Mouse (Mus musculus): ENCODE measurements around the gene Nxpe4. TPM values are rescaled to one million over a fixed set of nuclear protein-coding genes. Genes with fewer than 3 reads are reported as not detected.

The Nxpe4 gene
- polyA plus RNA-seq, 1 experiment from 2014 or later, result 7.9 TPM

- ATAC-seq (replicated peaks; ENCODE audit: low FRiP score) (no peak), DNase-seq (ENCODE audit: low spot score) (no peak)
- H3K4me1 ChIP-seq (replicated peaks; ENCODE audit: control insufficient read depth, insufficient read depth, low read length), result 0 out of 2 replicates have a peak, but pooled peaks cover 2% of the 10 kb centered on the region
- H3K27me3 ChIP-seq (ENCODE audit: control insufficient read depth, insufficient read depth, low read length), result no peaks in the 10 kb centered on the region
- H3K4me3 ChIP-seq (ENCODE audit: low read depth, low read length), result no peak overlapping the region
- WGBS, result 91% methylated on average over 7 of the region's 7 CpGs
- H3K27ac ChIP-seq (ENCODE audit: low read depth, low read length), result no peak overlapping the region
- H3K4me2 ChIP-seq (ENCODE audit: low read depth, low read length, severe bottlenecking), result no peak overlapping the region
- no peak overlapping the region for H3K9ac ChIP-seq (ENCODE audit: low read length)
- no peaks in the 10 kb centered on the region for H3K9me3 ChIP-seq (ENCODE audit: control insufficient read depth, low read length)
- no peaks in the 10 kb centered on the region for H3K36me3 ChIP-seq (ENCODE audit: control insufficient read depth, insufficient read depth, low read length)
Measured at GRCm38 (mm10) chr9:48181300-48181699, 19.5 kb downstream of the Nxpe4 start.

GRCm38 (mm10) chr9:48182718-48183414 is 21.0 kb downstream of the Nxpe4 start:
- no peak for DNase-seq (ENCODE audit: low spot score)
- Histone ChIP-seq H3K27me3 (ENCODE audit: control insufficient read depth, insufficient read depth, low read length) (no peaks in the 10 kb centered on the region), H3K36me3 (ENCODE audit: control insufficient read depth, insufficient read depth, low read length) (no peaks in the 10 kb centered on the region), H3K27ac (ENCODE audit: low read depth, low read length) (no peak overlapping the region), H3K9ac (ENCODE audit: low read length) (no peak overlapping the region), H3K9me3 (ENCODE audit: control insufficient read depth, low read length) (no peaks in the 10 kb centered on the region), H3K4me3 (ENCODE audit: low read depth, low read length) (no peak overlapping the region), H3K4me1 (replicated peaks; ENCODE audit: control insufficient read depth, insufficient read depth, low read length) (0 out of 2 replicates have a peak, but pooled peaks cover 2% of the 10 kb centered on the region), H3K4me2 (ENCODE audit: low read depth, low read length, severe bottlenecking) (no peak overlapping the region)
- 17% methylated on average over 7 of the region's 7 CpGs for WGBS
- ATAC-seq (replicated peaks; ENCODE audit: low FRiP score), result no peak

- Histone ChIP-seq H3K9ac (ENCODE audit: low read length) (no peak overlapping the region), H3K27me3 (ENCODE audit: control insufficient read depth, insufficient read depth, low read length) (no peaks in the 10 kb centered on the region), H3K27ac (ENCODE audit: low read depth, low read length) (no peak overlapping the region), H3K4me1 (replicated peaks; ENCODE audit: control insufficient read depth, insufficient read depth, low read length) (0 out of 2 replicates have a peak, but pooled peaks cover 2% of the 10 kb centered on the region), H3K4me3 (ENCODE audit: low read depth, low read length) (no peak overlapping the region), H3K4me2 (ENCODE audit: low read depth, low read length, severe bottlenecking) (no peak overlapping the region), H3K36me3 (ENCODE audit: control insufficient read depth, insufficient read depth, low read length) (no peaks in the 10 kb centered on the region), H3K9me3 (ENCODE audit: control insufficient read depth, low read length) (no peaks in the 10 kb centered on the region)
- no peak for DNase-seq (ENCODE audit: low spot score)
- WGBS, result 81% methylated on average over 7 of the region's 7 CpGs
- ATAC-seq (replicated peaks; ENCODE audit: low FRiP score), result no peak
Measured at GRCm38 (mm10) chr9:48184319-48184718, 22.5 kb downstream of the Nxpe4 start.

GRCm38 (mm10) chr9:48188854-48189253 is 27.0 kb downstream of the Nxpe4 start:
- DNase-seq (ENCODE audit: low spot score), result no peak
- Histone ChIP-seq H3K36me3 (ENCODE audit: control insufficient read depth, insufficient read depth, low read length) (no peaks in the 10 kb centered on the region), H3K9me3 (ENCODE audit: control insufficient read depth, low read length) (no peaks in the 10 kb centered on the region), H3K27me3 (ENCODE audit: control insufficient read depth, insufficient read depth, low read length) (no peaks in the 10 kb centered on the region), H3K4me1 (replicated peaks; ENCODE audit: control insufficient read depth, insufficient read depth, low read length) (no peaks in the 10 kb centered on the region), H3K27ac (ENCODE audit: low read depth, low read length) (no peak overlapping the region), H3K9ac (ENCODE audit: low read length) (no peak overlapping the region), H3K4me2 (ENCODE audit: low read depth, low read length, severe bottlenecking) (no peak overlapping the region), H3K4me3 (ENCODE audit: low read depth, low read length) (no peak overlapping the region)
- no peak for ATAC-seq (replicated peaks; ENCODE audit: low FRiP score)
- WGBS, result 85% methylated on average over 6 of the region's 6 CpGs

GRCm38 (mm10) chr9:48197458-48197884 is 35.6 kb downstream of the Nxpe4 start:
- ATAC-seq (replicated peaks; ENCODE audit: low FRiP score), result no peak
- DNase-seq (ENCODE audit: low spot score), result no peak

GRCm38 (mm10) chr9:48210970-48211369 is 49.1 kb downstream of the Nxpe4 start:
- no peaks in the 10 kb centered on the region for H3K36me3 ChIP-seq (ENCODE audit: control insufficient read depth, insufficient read depth, low read length)
- H3K9ac ChIP-seq (ENCODE audit: low read length), result no peak overlapping the region
- H3K4me1 ChIP-seq (replicated peaks; ENCODE audit: control insufficient read depth, insufficient read depth, low read length), result no peaks in the 10 kb centered on the region
- no peak overlapping the region for H3K4me3 ChIP-seq (ENCODE audit: low read depth, low read length)
- DNase-seq (ENCODE audit: low spot score) (no peak), ATAC-seq (replicated peaks; ENCODE audit: low FRiP score) (no peak)
- 92% methylated on average over 6 of the region's 6 CpGs for WGBS
- H3K27ac ChIP-seq (ENCODE audit: low read depth, low read length), result no peak overlapping the region
- H3K4me2 ChIP-seq (ENCODE audit: low read depth, low read length, severe bottlenecking), result no peak overlapping the region
- no peaks in the 10 kb centered on the region for H3K9me3 ChIP-seq (ENCODE audit: control insufficient read depth, low read length)
- no peaks in the 10 kb centered on the region for H3K27me3 ChIP-seq (ENCODE audit: control insufficient read depth, insufficient read depth, low read length)

More at GRCm38 (mm10) chr9:48197458-48197884, 35.6 kb downstream of the Nxpe4 start:
- H3K9me3 ChIP-seq (ENCODE audit: control insufficient read depth, low read length), result no peaks in the 10 kb centered on the region
- WGBS, result 37% methylated on average over 12 of the region's 12 CpGs
- H3K4me1 ChIP-seq (replicated peaks; ENCODE audit: control insufficient read depth, insufficient read depth, low read length), result no peaks in the 10 kb centered on the region
- H3K9ac ChIP-seq (ENCODE audit: low read length), result no peak overlapping the region
- no peaks in the 10 kb centered on the region for H3K36me3 ChIP-seq (ENCODE audit: control insufficient read depth, insufficient read depth, low read length)
- H3K4me3 ChIP-seq (ENCODE audit: low read depth, low read length), result no peak overlapping the region
- no peak overlapping the region for H3K4me2 ChIP-seq (ENCODE audit: low read depth, low read length, severe bottlenecking)
- no peaks in the 10 kb centered on the region for H3K27me3 ChIP-seq (ENCODE audit: control insufficient read depth, insufficient read depth, low read length)
- H3K27ac ChIP-seq (ENCODE audit: low read depth, low read length), result no peak overlapping the region; the same call in 1 of the 2 replicates

- H3K9ac ChIP-seq (ENCODE audit: low read length), result no peak overlapping the region
- H3K27me3 ChIP-seq (ENCODE audit: control insufficient read depth, insufficient read depth, low read length), result no peaks in the 10 kb centered on the region
- ATAC-seq (replicated peaks; ENCODE audit: low FRiP score), result no peak
- H3K9me3 ChIP-seq (ENCODE audit: control insufficient read depth, low read length), result no peaks in the 10 kb centered on the region
- no peak overlapping the region for H3K4me3 ChIP-seq (ENCODE audit: low read depth, low read length)
- H3K36me3 ChIP-seq (ENCODE audit: control insufficient read depth, insufficient read depth, low read length), result no peaks in the 10 kb centered on the region
- no peak overlapping the region for H3K27ac ChIP-seq (ENCODE audit: low read depth, low read length)
- no peak for DNase-seq (ENCODE audit: low spot score)
- WGBS, result 94% methylated on average over 5 of the region's 5 CpGs
- H3K4me1 ChIP-seq (replicated peaks; ENCODE audit: control insufficient read depth, insufficient read depth, low read length), result no peaks in the 10 kb centered on the region
- no peak overlapping the region for H3K4me2 ChIP-seq (ENCODE audit: low read depth, low read length, severe bottlenecking)
Measured at GRCm38 (mm10) chr9:48211912-48212311, 50.1 kb downstream of the Nxpe4 start.

- 85% methylated on average over 9 of the region's 9 CpGs for WGBS
- Histone ChIP-seq H3K9ac (ENCODE audit: low read length) (no peak overlapping the region), H3K4me2 (ENCODE audit: low read depth, low read length, severe bottlenecking) (no peak overlapping the region), H3K4me3 (ENCODE audit: low read depth, low read length) (no peak overlapping the region), H3K27me3 (ENCODE audit: control insufficient read depth, insufficient read depth, low read length) (no peaks in the 10 kb centered on the region), H3K9me3 (ENCODE audit: control insufficient read depth, low read length) (no peaks in the 10 kb centered on the region), H3K27ac (ENCODE audit: low read depth, low read length) (no peak overlapping the region), H3K4me1 (replicated peaks; ENCODE audit: control insufficient read depth, insufficient read depth, low read length) (no peaks in the 10 kb centered on the region), H3K36me3 (ENCODE audit: control insufficient read depth, insufficient read depth, low read length) (no peaks in the 10 kb centered on the region)
- no peak for DNase-seq (ENCODE audit: low spot score)
- ATAC-seq (replicated peaks; ENCODE audit: low FRiP score), result no peak
Measured at GRCm38 (mm10) chr9:48214751-48215150, 52.9 kb downstream of the Nxpe4 start.

All from forebrain, embryonic 11.5 days (tissue).